Mouse (Mus musculus) lung, postnatal 14 days (tissue): Measurements from ENCODE around the gene Rbm6.

Experiments used
- DNase-seq: peaks from one replicate; pipeline ENCODE4 v3.0.0; 2021

Gene Rbm6

DNA sequence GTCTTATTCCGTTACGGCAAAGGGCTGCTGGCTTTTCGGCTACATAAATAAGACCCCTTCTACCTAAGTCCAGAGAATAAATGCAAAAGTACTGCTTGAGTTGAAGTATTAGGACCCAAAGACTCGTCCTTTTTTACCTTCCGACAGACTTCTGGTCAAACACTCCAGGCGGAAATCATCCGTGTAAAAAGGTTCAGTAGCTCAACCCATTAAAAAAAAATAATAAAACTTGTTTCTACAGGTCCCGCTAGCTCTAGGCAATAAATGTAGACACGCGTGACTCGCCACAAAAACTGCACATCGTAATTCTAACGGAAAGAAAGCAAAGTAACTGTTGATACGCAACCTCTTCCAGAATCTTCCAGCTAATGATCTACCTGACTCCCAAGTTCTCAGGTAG, at the start of gene Rbm6:
Gene Rbm6, minus strand, starts transcription at position 101 of the 400 bp plus-strand sequence.
- no peak for DNase-seq

GRCm38 (mm10) chr9:107919441-107919840, 46.4 kb upstream of the Rbm6 start:
- DNase-seq, result no peak

GRCm38 (mm10) chr9:107918884-107919283, 45.8 kb upstream of the Rbm6 start:
- no peak for DNase-seq

GRCm38 (mm10) chr9:107917895-107918608, 45.0 kb upstream of the Rbm6 start:
- no peak for DNase-seq

DNA sequence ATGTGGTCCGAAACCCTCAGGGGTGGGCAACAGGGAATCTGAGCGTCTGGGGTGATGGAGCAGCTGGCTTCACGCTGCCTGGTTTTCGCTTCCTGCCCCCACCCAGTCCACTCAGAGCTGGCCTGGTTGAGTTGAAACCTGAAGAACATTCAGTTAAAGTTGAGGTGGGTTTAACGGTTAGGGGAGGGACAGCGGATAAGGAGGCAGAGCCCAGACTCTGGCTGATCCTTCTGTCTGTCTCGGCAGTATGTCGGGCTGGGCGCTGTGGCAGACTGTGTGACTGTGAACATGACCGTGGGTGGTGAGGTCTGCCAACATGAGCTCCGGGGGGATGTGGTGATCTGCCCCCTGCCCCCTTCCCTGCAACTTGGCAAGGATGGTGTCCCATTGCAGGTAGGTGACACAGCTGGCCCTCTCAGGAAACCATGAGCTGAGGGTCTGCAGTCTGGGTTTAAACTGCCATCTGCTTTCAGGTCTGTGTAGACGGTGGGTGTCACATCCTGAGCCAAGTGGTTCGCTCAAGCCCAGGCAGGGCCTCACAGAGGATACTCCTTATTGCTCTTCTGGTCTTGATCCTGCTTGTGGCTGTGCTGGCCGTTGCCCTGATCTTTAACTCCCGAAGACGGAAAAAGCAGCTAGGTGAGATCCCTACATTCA, 41.9 kb upstream of the Rbm6 start:
- DNase-seq, result no peak

DNA sequence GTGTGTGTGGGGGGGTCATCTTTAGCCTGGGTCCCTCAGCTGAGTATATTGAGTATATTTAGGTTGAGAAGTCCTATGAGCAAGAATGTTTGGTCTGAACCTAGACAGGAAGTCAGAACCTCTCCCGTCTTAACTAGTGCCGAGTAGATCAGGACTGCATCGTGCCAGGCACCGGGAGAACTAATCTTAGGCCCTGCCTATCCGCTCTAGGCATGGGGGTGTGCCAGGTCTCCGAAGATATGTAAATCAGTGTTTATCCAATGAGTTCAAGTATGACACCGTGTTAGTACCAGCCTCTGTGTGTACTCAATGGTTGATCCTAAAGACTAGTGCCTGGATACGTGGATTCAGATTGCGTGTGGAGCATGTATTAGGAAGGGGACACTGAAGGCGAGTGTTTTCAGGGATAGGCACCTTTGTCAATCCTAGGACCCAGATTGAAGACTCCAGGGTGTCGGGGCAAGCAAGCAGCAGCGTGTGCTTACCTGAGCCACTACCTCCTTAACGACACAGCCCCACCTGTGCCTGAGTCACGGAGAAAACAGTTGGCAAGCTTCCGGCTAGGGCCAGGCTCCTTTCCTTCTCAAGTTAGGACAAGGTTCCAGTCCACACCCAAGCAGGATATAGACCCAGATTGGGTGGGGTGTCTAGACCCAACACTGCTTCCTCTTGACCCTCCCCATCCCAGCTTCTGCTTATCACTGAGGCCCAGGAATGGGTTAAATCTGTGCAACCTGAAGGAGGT, 37.2 kb upstream of the Rbm6 start:
- no peak for DNase-seq

- DNase-seq, result peak; percentile 40
These were observed 35.5 kb upstream of the Rbm6 start for GRCm38 (mm10) chr9:107908410-107909158.

- DNase-seq, result no peak
These were observed 34.7 kb upstream of the Rbm6 start for GRCm38 (mm10) chr9:107907801-107908120.

DNA sequence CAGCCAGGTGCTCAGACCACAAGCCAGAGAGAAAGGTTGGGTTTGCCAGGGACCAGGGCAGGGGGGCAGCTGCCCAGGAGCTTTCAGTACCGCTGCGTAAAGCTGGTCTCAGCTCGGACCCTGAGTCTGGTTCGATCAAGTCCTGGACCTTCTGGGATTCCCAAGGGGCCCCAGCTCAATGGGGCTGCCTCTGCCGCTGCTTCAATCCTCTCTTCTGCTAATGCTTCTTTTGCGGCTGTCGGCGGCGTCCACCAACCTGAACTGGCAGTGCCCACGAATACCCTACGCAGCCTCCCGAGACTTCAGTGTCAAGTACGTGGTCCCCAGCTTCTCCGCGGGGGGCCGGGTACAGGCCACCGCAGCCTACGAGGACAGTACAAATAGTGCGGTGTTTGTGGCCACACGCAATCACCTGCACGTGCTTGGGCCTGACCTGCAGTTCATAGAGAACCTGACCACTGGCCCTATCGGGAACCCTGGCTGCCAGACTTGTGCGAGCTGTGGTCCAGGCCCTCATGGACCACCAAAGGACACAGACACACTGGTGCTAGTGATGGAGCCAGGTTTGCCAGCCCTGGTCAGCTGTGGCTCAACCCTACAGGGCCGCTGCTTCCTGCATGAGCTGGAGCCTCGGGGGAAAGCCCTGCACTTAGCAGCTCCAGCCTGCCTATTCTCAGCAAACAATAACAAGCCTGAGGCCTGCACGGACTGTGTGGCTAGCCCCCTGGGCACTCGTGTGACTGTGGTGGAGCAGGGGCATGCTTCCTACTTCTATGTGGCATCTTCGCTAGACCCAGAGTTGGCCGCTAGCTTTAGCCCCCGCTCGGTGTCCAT, 34.1 kb upstream of the Rbm6 start:
- no peak for DNase-seq

DNA sequence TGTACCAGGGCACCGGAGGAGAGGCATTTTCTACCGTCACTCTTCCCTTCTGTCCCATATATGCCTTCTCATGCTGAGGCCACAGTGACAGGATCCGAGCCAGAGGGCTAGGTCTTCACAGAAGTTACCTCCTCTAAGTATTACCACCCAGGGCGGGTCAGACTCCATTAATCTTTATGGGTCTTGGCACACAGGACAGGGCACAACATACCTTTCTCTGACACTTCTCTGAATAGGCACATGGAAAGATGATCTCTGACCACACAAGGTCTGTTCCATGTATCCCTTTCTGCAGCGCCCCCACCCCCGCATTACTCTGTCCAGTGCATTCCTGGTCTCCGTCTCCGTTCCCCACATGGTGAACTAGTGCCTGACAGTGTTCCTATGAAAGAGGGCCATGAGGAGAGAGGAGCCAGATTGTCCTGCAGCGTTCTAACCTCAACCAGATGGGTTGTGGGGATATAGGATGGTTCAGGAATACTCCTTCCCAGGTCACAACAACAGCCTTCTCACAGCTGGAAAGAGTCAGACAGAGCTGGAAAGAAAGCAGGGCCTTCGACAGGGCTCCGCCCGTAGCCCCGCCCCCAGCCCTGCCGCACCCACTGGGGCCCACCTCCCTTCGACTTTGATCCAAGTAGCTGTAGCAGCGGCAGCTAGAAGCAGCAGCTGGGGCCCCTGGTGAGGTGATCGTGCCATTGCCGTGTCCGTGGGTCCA, 33.4 kb upstream of the Rbm6 start, which contains the start of gene Mst1r:
Gene Mst1r, plus strand, starts transcription at position 622 of the 715 bp plus-strand sequence.
- DNase-seq, result peak; percentile 78

DNA sequence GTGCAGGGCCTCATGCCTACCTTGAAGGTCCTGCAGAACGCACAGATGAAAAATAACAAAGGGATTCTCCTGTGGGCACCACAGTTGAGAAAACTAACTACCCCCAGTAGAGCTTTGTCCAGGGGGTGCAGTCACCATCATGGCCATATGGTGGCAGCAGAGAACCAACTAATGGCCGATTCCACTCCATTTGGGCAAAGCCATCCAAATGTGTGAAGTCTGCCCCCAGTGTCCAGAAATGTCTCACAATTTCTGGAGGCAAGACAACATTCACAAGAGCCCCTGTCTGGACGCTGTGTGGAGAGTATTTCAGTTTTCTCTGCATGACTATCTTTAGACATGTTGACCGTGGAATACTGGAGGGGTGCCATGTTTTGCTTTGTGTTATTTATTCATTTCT, 31.7 kb upstream of the Rbm6 start:
- DNase-seq, result peak; percentile 91

DNA sequence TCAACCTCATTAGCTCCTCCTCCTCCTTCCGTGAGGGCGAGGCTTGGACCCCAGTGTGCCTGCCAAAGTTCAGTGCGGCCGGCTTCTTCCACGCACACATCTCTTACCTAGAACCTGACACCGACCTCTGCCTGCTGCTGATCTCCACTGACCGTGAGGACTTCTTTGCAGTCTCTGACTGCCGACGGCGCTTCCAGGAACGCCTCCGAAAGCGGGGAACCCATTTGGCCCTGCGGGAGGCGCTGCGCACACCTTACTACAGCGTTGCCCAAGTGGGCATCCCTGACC, 28.5 kb upstream of the Rbm6 start:
- no peak for DNase-seq

- peak; percentile 55 for DNase-seq
These were observed 28.0 kb upstream of the Rbm6 start for GRCm38 (mm10) chr9:107900840-107901626.

GRCm38 (mm10) chr9:107899855-107900254, 26.8 kb upstream of the Rbm6 start:
- DNase-seq, result no peak

- no peak for DNase-seq
These were observed 25.5 kb upstream of the Rbm6 start for GRCm38 (mm10) chr9:107898563-107898962.

DNA sequence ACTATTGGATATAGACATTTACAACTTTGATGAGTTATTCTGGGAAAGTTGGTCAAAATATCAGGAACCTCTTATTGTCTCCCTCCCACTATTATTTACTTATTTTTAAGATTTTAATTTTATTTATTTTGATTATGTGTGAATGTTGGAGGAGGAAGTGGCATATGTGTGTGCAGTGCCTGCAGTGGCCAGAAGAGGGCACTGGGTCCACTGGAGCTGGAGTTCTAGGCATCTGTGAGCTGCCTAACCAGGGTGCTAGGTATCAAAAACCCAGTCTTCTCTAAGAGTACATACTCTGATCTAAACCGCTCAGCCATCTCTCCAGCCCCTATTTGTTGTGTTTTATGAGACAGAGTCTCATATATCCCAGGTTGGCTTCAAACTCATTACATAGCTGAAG, 18.0 kb upstream of the Rbm6 start:
- DNase-seq, result no peak

DNA sequence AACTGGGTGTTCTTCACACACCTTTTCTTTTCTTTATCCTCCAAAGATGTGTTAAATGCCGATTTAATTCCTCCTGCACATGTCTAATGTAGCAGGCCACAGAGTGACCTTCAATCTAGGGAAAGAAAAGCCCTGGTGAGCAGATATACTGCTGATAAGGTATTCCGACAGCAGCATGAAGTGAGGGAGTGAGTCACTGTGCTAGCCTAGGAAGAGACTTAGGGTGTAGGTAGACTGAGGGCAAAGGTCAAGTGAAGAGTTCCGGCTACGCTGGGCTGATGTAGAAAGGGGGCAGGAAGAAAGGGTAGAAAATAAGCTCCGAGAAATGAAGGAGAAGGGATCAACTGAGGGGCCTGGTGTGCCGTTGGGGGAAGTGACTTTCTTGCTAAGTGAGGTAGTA, 17.2 kb upstream of the Rbm6 start:
- no peak for DNase-seq

DNA sequence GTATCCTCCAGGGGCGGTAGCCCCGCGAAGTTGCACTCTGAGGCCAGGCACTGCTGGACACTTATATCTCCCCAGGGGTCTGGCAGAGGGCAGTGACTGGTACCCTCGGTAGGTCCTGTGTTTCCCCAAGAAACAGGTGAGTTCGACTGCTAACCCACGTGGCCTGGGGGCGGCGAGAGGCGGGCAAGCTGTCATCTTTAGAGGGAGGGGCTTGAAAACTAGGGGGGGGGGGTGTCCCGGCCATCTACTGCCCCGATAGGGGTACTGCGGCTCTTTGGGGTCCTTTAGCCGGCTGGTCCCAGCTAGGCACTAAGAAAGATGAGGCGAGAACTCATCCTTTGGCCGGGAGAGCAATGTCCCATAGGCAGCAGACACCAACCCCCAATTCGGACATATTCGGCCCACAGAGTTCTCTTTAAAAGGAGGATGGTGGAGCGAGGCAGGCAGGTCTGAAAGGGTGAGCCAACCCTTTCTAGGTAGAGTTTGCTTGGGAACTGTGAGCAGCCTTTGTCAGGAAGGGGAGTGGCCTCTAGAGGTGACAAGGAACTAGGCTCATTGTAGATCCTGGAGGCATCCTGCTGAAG, 15.3 kb upstream of the Rbm6 start:
- DNase-seq, result no peak

DNA sequence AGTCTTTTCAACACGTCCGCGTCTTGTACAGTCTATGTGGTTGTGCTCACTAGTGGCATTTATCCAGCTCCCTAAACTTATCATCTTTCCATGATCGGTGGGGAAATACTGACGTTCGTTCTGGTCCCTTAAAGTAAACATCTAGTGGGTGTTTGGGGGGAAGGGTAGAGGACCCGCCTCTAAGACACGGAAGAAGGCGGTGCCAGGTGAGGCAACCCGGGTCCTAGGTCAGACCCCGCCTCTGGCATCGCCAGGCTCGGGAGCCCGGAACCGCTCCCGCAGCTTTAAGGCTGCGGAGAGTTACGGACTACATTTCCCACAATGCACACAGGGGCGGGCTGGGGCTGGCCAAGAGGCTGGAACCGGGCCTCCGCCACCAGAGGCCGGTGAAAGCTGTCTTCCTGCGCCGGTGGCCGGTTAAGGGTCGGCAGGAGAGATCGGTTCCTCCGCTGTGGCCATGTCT, 14.8 kb upstream of the Rbm6 start, which contains the start of gene Mon1a:
Gene Mon1a, plus strand, starts transcription at position 348 of the 463 bp plus-strand sequence.
- peak; percentile 86 for DNase-seq

GRCm38 (mm10) chr9:107880411-107880810, 7.4 kb upstream of the Rbm6 start:
- DNase-seq, result no peak
